Mouse (Mus musculus): ENCODE measurements around the gene Rap2a.
A peak's percentile ranks its signal among the peaks of the same experiment; 100 is the strongest.

The Rap2a gene

DNA sequence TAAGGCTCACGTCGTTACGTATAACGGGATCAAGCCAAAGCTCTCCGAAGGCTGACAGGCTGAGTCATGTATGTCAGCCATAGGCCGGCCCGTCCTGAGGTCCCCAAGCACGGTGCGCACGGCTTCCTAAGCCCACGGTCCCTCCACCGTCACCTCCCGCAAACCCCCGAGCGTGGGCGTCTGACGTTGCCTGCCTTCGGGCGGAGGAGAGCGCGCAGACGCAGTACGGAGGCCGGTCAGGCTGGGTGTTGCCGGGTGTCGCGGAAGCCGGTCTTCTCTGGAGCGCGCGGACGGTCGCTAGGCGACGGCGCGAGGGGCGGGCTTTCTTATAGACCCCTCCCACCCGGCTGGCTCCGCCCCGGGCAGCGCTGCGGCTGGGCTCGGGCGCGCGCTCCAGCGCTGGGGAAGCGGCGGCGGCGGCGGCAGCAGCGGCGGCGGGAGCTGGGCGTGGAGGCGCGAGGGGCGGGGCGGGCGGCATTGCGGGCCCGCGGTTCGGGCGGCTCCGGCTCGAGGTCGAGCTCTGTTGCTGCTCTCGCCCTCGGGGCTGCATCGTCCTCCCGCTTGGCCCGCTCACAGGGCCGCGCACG lies at the start of gene Rap2a:
Gene Rap2a (plus strand): TSS at position 463 of the 587 bp plus-strand sequence.
- peak; percentile 98 for DNase-seq

DNA sequence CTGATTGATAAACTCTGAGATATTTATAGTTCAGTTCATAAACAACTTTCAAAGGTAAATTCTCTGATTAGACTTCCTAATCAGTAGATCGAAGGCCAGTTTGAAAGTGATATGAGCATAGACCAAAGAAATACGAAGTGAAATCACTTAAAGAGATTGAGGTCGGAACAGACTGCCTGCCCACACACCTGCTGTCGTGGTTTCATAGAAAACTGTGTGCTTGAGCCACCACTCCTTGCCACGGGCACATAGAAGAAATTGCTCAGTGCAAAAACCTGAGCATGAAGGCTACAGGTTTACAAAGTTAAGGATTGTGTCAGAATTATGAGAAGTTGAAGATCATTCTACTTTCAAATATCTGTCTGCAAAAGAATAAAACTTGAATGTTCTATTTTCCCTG lies 49.7 kb upstream of the Rap2a start:
- peak in 1 of 2 experiments; percentile 26 for DNase-seq

DNA sequence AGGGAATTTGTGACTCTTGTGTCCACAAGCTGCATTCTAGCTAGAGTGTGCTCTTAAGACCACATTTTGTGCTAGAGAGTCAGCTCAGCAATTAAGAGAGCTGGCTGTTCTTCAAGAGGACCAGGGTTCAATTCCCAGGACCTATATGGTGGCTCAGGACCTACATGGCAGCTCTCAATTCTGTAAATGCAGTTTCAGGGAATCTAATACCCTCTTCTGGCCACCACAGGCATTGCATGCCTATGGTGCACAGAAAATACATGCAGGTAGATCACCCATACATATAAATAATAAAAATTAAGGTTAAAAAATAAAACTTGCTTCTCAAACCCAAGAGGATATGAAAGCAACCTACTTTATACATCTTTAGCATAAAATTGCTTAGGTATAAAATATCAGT lies 45.5 kb upstream of the Rap2a start:
- DNase-seq = peak in 1 of 2 experiments; percentile 39

DNA sequence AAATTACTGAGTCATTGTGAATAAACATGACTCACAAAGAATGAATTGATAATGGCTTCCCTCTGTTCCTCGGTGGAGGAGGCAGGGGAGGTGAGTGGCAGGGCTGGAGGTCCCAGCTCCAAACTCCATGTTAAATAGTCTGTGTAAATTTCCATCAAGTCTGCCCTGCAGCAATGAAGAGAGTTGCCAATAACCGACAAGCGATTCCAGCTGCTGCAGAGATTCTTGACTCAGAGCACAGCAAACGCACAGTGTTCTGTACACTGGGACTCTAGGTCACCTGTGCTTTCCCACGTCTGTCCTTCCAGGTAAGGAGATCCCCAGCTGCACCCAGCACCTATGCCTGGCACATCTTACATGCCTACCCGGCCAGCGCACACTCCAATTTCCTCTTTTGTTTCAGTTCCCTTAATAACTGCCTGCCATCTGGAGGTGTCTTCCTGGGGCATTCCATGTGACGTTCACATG lies 44.3 kb upstream of the Rap2a start:
- DNase-seq = peak in 1 of 2 experiments; percentile 25

DNA sequence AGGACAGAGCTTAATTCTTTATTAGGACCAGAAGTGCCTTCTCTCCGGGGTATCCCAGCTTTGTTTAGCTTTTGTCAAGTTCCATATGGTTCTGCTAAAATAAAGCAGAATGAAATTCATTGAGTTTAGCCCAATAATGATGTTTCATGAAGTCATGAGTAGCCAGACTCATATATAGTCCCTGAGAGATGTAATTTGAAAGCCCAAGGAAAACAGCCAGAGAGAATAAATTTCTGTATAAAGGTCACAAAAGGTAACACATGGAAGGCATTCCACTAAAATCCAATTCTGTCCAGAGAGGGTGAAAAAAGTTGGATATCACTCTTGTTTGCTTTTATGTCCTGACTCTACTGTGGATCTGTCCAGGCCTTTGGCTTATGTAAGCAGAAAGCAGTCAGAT lies 43.4 kb upstream of the Rap2a start:
- DNase-seq = no peak

DNA sequence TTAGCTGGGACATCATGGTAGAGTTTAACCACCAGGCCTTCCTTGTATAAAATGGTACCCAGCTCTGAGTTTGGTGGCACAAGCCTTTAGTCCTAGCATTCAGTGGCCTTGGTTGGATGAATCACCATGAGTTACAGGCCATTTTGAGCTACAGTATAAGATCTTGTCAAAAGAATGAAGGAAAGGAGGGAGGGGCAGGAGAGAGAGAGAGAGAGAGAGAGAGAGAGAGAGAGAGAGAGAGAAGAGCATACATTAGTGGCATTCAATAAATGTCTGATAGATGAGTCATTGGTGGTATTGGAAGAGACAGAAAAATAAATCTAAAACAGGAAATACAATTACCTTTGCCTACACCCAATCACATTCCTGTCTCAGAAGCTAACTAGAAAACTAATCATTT lies 37.5 kb upstream of the Rap2a start:
- DNase-seq = no peak

DNA sequence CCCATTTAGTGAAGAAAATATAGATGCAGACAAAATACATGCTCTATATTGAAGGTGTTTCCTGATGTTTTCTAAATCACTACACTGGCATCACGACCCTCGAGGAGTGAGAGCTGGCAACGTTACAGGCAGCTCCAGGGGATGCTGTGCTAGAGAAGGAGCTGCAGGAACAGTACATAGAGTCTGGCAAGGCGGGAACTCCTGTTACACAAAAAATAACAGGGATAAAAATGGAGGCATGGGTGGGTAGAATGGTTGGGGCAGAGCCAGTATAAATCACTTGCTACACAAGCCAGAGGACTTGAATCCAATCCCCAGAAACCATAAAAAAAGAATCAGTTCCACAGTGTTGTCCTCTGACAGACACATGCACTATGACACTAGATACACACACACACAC lies 37.0 kb upstream of the Rap2a start:
- DNase-seq = no peak

DNA sequence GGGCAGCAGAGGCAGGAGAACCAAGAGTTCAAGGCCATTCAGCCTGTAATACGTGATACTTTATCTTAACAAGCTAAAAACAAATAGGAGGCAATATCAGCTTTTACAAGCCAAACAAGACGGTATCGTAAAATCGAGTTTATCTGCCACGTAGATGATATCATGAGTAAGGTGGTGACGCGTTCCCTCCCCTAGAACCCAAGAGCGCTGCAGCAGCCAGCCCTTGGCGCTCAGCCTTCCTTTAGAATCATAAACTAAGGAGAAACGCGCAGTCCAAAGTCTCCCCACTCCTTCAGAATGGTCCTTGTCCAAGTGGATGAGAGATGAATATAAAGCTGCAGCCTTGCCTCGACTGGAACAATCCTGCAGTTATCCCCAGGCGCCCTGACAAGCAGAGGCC lies 36.4 kb upstream of the Rap2a start:
- no peak for DNase-seq

DNA sequence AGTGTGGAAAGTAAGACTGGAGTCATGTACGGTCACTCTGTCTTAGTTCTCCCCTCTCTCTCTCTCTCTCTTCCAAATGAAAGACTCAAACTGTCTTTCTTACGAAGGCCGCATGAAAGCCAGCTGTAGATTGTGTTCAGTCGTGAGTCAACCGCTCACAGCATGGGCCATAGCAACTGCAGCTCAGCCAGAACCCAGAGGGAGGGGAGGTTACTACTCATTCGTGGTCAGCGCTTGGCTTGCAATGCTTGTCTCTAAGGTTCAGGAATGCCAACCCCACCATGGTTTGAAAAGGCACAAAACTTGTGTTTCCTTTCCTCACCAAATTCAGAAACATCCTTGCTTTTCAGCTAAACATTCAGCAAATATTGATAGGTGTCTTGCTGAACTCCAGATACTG lies 24.0 kb upstream of the Rap2a start:
- DNase-seq = no peak

DNA sequence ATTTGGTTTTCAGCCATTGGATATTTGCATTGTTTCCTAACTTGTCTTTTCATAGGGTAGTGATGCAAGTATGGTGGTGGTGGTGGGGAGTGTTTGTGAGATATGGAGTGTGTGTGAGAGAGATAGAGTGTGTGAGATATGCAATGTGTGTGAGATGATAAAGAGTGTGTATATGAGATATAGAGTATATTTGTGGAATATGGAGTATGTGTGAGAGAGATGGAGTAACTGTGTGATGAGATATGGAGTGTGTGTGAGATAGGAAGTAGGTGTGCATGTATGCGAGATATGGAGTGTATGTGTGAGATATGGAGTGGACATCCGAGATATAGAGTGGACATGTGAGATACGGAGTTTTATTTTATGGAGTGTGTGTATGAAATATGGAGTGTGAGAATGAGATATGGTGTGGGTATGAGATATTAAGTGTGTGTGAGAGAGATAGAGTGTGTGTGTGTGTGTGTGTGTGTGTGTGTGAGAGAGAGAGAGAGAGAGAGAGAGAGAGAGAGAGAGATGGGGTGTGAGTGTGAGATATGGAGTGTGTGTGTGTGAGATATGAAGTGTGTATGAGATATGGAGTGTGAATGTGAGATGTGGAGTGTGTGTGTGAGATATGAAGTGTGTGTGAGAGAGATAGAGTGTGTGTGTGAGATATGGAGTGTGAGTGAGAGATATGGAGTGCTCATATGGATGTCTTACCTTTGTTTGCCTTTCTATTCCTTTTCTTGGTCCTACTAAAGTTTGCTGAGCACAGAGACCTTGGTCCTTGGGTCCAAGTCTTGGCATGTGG lies 14.1 kb upstream of the Rap2a start:
- DNase-seq = no peak

DNA sequence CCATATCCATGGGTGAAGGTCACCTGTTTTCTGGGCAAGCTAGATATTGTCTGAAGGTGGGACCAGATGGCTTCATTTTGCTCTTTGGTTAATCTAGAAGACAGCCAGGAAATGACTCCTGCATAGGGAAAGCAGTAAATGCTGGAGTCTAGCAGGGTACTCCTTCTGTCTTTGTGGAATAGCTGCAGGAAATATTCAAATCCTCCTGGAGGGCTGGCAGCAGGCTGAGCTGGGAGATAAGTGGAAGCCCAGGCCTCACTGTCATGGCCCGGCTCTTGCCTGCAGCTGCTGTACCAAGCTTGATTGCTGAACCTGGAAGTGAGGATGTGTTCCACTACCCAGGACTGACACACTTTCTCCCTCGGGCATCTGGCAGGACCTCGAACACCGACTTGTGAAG lies 11.4 kb upstream of the Rap2a start:
- DNase-seq = peak; percentile 37 to 43

DNA sequence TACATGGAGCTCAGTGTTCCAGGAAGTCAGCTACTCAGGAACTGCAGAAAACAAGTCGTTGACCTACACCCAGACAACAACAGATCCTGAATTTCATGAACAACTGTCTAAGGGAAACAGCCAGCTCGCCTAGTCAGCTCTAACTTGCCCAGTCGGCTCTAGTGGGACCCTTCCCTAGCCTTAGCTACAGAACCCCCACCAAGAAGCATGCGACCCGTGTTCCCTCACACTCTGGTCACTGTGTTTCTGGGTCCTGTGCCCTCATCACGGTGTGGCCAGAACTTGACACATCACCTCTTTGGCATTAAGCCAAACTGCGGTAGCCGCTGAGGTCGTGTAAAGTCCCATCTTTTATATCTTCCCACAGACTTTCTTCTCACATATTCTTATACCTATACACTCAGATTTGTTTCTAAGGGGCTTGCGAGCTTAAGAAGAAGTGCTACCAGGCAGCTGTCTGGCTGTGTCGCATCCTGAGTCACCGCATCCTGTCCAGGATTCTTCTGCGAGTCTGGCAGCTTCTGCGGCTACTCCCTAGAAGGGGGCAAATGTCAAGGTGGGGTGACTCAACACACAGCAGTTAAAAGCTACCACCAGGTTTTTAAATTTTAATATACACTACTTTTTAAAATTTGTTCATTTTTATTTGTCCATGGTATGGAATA lies 9.0 kb upstream of the Rap2a start:
- no peak for DNase-seq

DNA sequence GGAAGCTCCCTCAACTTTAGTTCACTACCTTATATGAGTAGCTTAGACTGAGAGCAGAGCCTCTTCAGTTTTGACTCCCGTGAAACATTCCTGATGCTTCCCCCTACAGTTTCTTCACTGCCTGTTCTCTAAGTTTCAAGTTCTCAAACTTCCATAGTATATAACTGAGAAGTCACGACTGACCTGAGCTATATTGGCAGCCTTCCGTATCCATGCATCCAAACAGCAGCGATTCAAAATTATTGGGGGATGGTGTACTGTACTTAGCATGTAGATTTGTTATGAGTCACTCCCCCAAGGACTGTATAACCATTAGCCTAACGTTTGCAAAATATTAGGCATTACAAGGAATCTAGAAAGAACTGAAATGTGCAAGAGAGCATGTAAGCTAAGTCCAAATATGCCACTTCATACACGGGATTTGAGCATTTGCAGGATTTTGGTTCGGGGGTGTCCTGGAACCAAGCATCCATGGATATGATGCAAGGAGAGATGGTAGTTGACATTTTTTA lies 2.0 kb upstream of the Rap2a start:
- no peak for DNase-seq

DNA sequence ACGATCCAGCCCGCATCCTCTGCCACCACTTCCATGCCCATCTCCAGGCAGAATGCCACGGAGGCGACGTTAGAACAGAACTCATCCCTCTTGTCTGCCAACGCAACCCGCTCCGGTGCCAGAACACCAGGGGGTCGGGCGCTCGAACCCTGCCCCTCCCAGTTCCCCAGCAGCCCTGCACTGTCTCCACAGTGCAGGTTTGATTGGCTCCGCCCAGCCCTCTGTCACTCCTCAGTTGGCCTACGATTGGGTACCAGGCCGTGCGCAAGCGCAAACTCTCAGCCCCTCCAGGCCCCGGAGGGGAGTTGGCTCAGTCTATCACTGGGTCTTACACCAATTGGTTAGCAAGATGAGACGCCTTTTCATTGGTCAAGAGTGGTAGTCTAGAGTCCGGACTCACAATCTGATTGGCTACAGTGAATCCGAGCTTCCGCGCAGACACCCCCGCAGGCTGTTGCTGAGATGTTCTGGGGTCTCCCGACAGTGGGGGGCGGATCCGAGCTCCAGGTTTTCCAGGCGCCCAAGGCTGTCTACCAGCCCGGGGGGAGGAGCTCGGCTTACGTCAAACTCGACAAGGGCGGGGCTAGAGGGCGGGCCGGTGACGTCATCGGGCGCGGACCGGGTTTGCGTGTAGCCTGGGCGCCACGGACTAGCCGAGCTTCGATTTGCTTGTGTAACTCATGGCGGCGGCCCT lies 809 bp upstream of the Rap2a start:
- peak; percentile 99 to 100 for DNase-seq

DNA sequence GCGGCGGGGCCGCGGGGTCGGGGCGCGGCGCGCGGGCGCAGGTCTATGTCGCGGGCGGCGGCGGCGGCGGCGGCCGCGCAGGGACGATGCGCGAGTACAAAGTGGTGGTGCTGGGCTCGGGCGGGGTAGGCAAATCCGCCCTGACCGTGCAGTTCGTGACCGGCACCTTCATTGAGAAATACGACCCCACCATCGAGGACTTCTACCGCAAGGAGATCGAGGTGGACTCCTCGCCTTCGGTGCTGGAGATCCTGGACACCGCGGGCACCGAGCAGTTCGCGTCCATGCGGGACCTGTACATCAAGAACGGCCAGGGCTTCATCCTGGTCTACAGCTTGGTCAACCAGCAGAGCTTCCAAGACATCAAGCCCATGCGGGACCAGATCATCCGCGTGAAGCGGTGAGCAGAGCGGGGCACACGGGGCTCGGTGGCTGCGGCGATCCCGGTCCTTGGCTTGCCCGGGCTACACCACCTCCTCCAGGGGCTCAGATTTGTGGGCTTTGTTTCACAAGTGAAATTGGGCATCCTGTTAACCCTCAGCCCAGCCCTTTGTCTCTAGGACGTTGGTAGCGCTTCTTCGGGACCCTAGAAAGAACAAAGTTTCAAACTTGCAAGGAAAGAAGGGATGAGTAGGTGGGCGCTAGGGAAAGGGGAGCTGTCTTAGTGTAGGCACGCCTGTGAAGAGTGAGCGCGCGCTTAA lies 547 bp downstream of the Rap2a start:
- DNase-seq = no peak

DNA sequence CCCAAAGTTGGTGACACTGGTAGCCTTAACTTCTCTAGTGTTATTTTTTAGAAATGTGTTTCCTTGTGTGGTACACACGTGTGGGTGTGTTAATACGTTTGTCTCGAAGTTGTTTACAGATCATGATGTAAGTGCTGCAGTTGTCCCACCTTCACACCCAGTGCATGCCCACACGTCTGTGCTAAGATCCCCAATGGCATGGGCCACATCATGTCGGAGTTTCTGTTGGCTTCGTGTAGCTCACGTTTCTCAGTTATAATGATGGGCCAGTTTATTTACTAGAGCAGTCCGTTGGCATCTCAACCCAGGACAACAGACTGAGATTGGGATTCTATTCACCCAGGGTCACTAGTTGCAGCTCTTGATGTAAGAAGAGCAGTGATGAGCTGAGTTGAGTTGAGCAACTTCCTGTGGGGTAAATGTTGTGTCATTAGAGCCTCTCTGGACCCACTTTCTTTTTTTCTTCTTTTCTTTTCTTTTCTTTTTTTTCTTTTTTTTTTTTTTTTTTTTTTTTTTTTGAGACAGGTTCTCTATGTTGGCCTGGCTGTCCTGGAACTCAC lies 2.2 kb downstream of the Rap2a start:
- DNase-seq = no peak

DNA sequence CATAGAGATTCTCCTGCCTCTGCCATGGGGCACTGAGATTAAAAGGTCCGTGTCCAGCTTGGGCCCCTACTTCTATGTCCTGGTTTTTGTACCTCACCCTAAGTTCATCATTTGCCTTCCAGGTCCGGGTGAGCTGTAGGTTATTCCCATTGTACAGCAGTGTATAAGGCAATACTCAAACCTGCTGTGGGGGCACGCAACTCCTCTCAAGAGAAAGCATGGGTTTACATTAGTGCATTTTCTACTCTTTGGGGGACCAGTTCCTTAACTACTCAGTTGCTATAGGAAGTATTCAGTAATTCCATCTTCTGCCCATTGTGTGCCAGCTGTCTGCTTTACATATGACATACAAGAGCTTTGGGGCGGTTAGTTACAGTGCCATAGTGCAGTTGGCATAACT lies 2.7 kb downstream of the Rap2a start:
- no peak for DNase-seq

DNA sequence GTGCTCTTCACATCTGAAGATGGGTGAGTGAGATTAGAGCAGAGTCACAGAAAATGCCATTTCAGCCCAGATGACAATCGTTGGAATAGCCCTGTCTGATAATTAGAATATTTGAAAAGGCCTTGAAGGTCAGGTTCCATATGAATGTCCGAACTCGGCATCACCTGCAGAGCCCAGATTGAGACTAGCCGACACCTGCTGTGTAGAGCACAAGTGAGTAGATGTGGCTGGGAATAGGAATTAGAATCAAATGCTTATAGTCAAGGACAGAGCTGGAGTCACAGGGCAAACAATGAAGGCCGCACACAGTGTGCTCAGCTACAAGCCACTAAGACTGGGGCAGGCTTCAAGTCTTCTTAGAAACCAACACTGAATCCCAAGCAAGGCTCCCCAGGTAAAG lies 6.3 kb downstream of the Rap2a start:
- DNase-seq = no peak

DNA sequence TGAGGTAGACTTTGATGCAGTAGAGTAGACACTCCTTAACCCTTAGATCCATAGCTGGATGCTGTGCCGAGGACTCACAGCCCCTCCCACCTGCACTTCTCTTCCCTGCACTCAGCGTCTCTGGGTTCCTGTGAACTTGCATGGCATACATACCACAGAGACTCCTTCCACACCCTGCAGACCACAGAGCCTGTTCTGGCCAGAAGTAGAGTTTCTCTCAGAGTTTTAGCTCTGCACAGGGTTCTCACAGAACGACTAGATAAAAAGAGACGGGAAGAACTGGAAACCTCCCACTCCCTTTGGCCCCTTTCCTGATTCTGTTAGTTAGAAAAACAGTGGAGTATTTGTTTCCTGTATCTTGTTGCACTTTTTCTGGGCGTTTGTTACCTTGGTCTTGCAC lies 18.0 kb downstream of the Rap2a start:
- DNase-seq = no peak

DNA sequence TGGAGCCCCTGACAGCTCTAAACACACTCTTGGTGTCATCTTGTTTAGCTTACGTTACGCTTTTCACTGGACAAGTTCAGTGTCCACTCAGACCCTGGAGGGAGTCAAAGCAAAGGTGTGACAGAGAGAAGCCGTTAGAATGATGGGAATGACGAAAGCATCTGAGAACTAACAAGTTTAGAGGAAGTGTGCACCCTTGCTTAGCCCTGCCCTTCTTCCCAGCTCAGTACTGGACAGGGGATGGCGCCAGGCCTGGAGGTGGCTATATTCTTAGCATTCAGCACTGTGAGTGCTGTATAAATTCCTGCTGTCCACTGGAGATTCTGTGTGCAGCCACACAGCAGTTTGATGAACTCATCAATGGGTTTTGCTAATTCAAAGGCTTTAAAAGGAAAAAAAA lies 18.6 kb downstream of the Rap2a start:
- DNase-seq = no peak

DNA sequence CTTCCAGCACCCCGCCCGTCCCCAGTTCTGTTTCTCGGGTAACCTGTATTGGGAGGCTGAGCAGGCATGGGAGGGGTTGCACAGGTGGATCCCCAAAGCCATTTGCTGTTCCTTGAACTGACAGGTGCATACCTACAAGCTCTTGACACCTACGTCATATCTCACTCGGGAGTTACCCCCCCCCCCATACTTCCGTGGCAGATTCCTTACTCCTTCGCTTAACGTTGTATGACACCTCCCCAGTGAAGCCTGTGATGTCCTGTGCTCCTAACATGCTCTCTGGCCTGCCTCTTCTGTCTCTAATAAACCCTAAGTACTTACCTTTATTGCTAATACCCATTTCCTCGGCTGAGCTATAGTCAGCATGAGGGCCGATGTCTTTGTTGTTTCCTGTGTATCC lies 20.9 kb downstream of the Rap2a start:
- no peak for DNase-seq

DNA sequence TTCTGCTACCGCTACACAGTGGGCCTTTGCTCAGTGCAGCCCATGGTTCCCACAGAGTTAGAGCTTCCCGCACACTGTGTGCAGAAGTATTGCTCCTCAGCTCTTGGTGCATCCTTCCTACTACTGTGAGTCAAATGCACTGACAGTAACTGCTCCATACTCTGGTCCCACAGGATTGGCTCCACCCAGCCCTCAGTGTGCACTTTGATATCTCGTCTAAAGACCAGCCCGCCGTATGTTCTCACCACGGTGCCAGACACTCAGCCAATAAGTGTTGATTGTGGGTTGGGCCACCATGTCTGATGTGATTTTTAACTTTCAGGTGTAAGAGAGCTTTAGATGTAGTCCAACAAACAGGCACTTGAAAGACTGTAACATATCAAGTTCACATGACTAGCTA lies 21.4 kb downstream of the Rap2a start:
- DNase-seq = no peak
